10 mouse cellular contexts compared by ENCODE assay signal in genomic region chr16:91222643-91223271, GRCm38 (mm10). TPM values are rescaled to one million over a fixed set of nuclear protein-coding genes. Genes with fewer than 3 reads are reported as not detected.
DNase-seq lines count a peak whose midpoint lies in the region; ATAC-seq and TF ChIP-seq lines count a peak whose summit lies in the region.
"Had no signal": no experiment of that assay in that cellular context is flagged by ENCODE, and none has a peak within 500 bp of the region (broad histone marks: within the 10 kb centered on the region; RNA-seq: fewer than 3 reads in every experiment).

No protein-coding gene starts in this region.

- 2% methylated on average over 27 of the region's 27 CpGs for WGBS in heart, postnatal 0 days
- under 1% methylated on average over 27 of the region's 27 CpGs for WGBS in midbrain, embryonic 14.5 days

- no peak for DNase-seq in heart, postnatal 0 days (ENCODE audit: low spot score)
- DNase-seq in heart, postnatal 36 days, result no peak
- DNase-seq in midbrain, embryonic 14.5 days, result peak; percentile 58
- no peak for DNase-seq in adrenal gland, postnatal 10 days
- DNase-seq in kidney, postnatal 14 days, result no peak
- DNase-seq: cerebellum, adult 11-12 months had no signal

- peaks cover 100% of the 10 kb centered on the region for H3K27me3 ChIP-seq in heart, postnatal 0 days (ENCODE audit: control insufficient read depth, insufficient read depth, low read length)
- H3K27me3 ChIP-seq in midbrain, embryonic 14.5 days (ENCODE audit: control insufficient read depth, insufficient read depth, low read length), result peaks cover 98% of the 10 kb centered on the region

- TF ChIP-seq CTCF in heart, postnatal 0 days (IDR thresholded peaks at IDR 0.05; ENCODE audit: low read depth), result no peak
- TF ChIP-seq CTCF in cortical plate, adult 2 months (IDR thresholded peaks at IDR 0.05; ENCODE audit: extremely low read depth, insufficient read depth, low read length), result no peak

- intact Hi-C loops in heart, postnatal 36 days (cut with DNase I), result no loop called here

- H3K9ac ChIP-seq in heart, postnatal 0 days (replicated peaks; ENCODE audit: low read depth, low read length), result no peak overlapping the region
- no peak overlapping the region for H3K9ac ChIP-seq in midbrain, embryonic 14.5 days (replicated peaks; ENCODE audit: low read length)

- ATAC-seq in heart, postnatal 0 days (ENCODE audit: insufficient read depth, low read depth), result no peak
- ATAC-seq in granulocyte monocyte progenitor cell, adult 5-6 weeks (replicated peaks; ENCODE audit: poor library complexity, severe bottlenecking), result 0 out of 2 replicates have a peak, but pooled peaks have one; percentile 10
- no peak for ATAC-seq in midbrain, embryonic 14.5 days (ENCODE audit: low FRiP score, low TSS enrichment)
- ATAC-seq in megakaryocyte-erythroid progenitor cell, adult 5-6 weeks (replicated peaks; ENCODE audit: low FRiP score, low TSS enrichment, poor library complexity, severe bottlenecking), result no peak

- H3K9me3 ChIP-seq in heart, postnatal 0 days (replicated peaks; ENCODE audit: control insufficient read depth, low read length), result 0 out of 2 replicates have a peak, but pooled peaks cover 4% of the 10 kb centered on the region
- no peaks in the 10 kb centered on the region for H3K9me3 ChIP-seq in midbrain, embryonic 14.5 days (ENCODE audit: control insufficient read depth, low read length)

- no peak overlapping the region for H3K27ac ChIP-seq in heart, postnatal 0 days (ENCODE audit: low read depth)
- H3K27ac ChIP-seq in cortical plate, adult 2 months (ENCODE audit: insufficient read depth, low read length), result no peak overlapping the region; the same call in 1 of the 2 replicates
- H3K27ac ChIP-seq in midbrain, embryonic 14.5 days (replicated peaks; ENCODE audit: low read depth, low read length), result no peak overlapping the region

- TF ChIP-seq EP300 in heart, postnatal 0 days (IDR thresholded peaks at IDR 0.05; ENCODE audit: low read depth), result no peak

- TF ChIP-seq POLR2A in cortical plate, adult 2 months (IDR thresholded peaks at IDR 0.05; ENCODE audit: extremely low read depth, insufficient read depth, low read length), result no peak

- no peaks in the 10 kb centered on the region for H3K36me3 ChIP-seq in heart, postnatal 0 days (replicated peaks; ENCODE audit: control insufficient read depth, insufficient read depth, low read length)
- no peaks in the 10 kb centered on the region for H3K36me3 ChIP-seq in midbrain, embryonic 14.5 days (ENCODE audit: control insufficient read depth, insufficient read depth, low read length)

- H3K4me3 ChIP-seq in heart, postnatal 0 days (ENCODE audit: low read depth, low read length), result peak overlapping the region; percentile 12
- H3K4me3 ChIP-seq in cortical plate, adult 2 months (ENCODE audit: insufficient read depth, low read length), result peak overlapping the region; percentile 34
- H3K4me3 ChIP-seq in midbrain, embryonic 14.5 days (replicated peaks; ENCODE audit: low read depth, low read length), result peak overlapping the region; percentile 18

- H3K4me2 ChIP-seq in heart, postnatal 0 days (ENCODE audit: low read depth, low read length), result peak overlapping the region; percentile 7; the same call in 1 of the 2 replicates
- peak overlapping the region; percentile 39 for H3K4me2 ChIP-seq in midbrain, embryonic 14.5 days (ENCODE audit: low read length)

- no peaks in the 10 kb centered on the region; the same call in 1 of the 2 replicates for H3K4me1 ChIP-seq in heart, postnatal 0 days (ENCODE audit: control insufficient read depth, insufficient read depth)
- no peaks in the 10 kb centered on the region for H3K4me1 ChIP-seq in cortical plate, adult 2 months (ENCODE audit: control insufficient read depth, insufficient read depth, low read length)
- H3K4me1 ChIP-seq in midbrain, embryonic 14.5 days (ENCODE audit: control insufficient read depth, insufficient read depth, low read length), result peaks cover 23% of the 10 kb centered on the region

RNA-seq across cellular contexts. Expression of gene Olig2, which starts 2.5 kb away (rescaled TPM):
- total RNA-seq in heart, postnatal 0 days (2014; rRNA removed; ENCODE audit: low replicate concordance), result 0.46 TPM in 1 of 2 replicates, not detected in the other
- polyA plus RNA-seq in heart, postnatal 0 days (2015; fragmentation: Nextera tagmentation; extraction: Ambion mirVana), result not detected in 2 replicates
- not detected for total RNA-seq in heart, postnatal 36 days (2021)
- 32.9 and 37.9 TPM in 2 replicates for polyA plus RNA-seq in cortical plate, adult 2 months (2012; rRNA removed)
- total RNA-seq in granulocyte monocyte progenitor cell, adult 5-6 weeks (2014; fragmentation: Nextera tagmentation), result not detected in 2 replicates
- not detected in 2 replicates for total RNA-seq in granulocyte monocyte progenitor cell, adult 5-6 weeks (2017)
- 5.6 and 7.8 TPM in 2 replicates for polyA plus RNA-seq in midbrain, embryonic 14.5 days (2014; fragmentation: Nextera tagmentation; extraction: Ambion mirVana)
- not detected in 2 replicates for total RNA-seq in megakaryocyte-erythroid progenitor cell, adult 5-6 weeks (2014; fragmentation: Nextera tagmentation)
- total RNA-seq in megakaryocyte-erythroid progenitor cell, adult 5-6 weeks (2017), result not detected in 2 replicates
- not detected for total RNA-seq in adrenal gland, postnatal 10 days (2021)

RNA-seq across cellular contexts. Expression of gene Olig1, which starts 46.8 kb away (rescaled TPM):
- total RNA-seq in heart, postnatal 0 days (2014; rRNA removed; ENCODE audit: low replicate concordance), result not detected in 2 replicates
- 0.07 TPM in 1 of 2 replicates, not detected in the other for polyA plus RNA-seq in heart, postnatal 0 days (2015; fragmentation: Nextera tagmentation; extraction: Ambion mirVana)
- total RNA-seq in heart, postnatal 36 days (2021), result not detected
- 202 and 230 TPM in 2 replicates for polyA plus RNA-seq in cortical plate, adult 2 months (2012; rRNA removed)
- not detected in 2 replicates for total RNA-seq in granulocyte monocyte progenitor cell, adult 5-6 weeks (2014; fragmentation: Nextera tagmentation)
- not detected in 2 replicates for total RNA-seq in granulocyte monocyte progenitor cell, adult 5-6 weeks (2017)
- polyA plus RNA-seq in midbrain, embryonic 14.5 days (2014; fragmentation: Nextera tagmentation; extraction: Ambion mirVana), result 43.7 and 57.0 TPM in 2 replicates
- not detected in 2 replicates for total RNA-seq in megakaryocyte-erythroid progenitor cell, adult 5-6 weeks (2014; fragmentation: Nextera tagmentation)
- not detected in 2 replicates for total RNA-seq in megakaryocyte-erythroid progenitor cell, adult 5-6 weeks (2017)
- total RNA-seq in adrenal gland, postnatal 10 days (2021), result 1 to 10 TPM in 1 of 2 experiments, under 1 TPM in 1; 0.75 to 1.6 TPM
- total RNA-seq: megakaryocyte, adult 5-6 weeks had no signal
